Mouse (Mus musculus): ENCODE results near the gene Coq10b.

- TF ChIP-seq CTCF (IDR thresholded peaks at IDR 0.05; ENCODE audit: extremely low read depth, insufficient read length, insufficient replicate concordance, low read depth, low read length) (no peak), POLR2A (IDR thresholded peaks at IDR 0.05; ENCODE audit: low read depth, low read length) (no peak)
Measured at GRCm38 (mm10) chr1:55039944-55040343, 12.6 kb upstream of the Coq10b start.
